Mouse (Mus musculus) liver, embryonic 11.5 days (tissue): ENCODE data around the gene Dnaja1. TPM values are rescaled to one million over a fixed set of nuclear protein-coding genes. Genes with fewer than 3 reads are reported as not detected.

Experiments
- ATAC-seq: fragments of 200-750 bp; cut with Nextera tagmentation; replicated peaks from 2 replicates; pipeline ENCODE4 v1.8.0; 2017; ENCODE audit warnings: moderate number of reproducible peaks, mild to moderate bottlenecking, moderate TSS enrichment, moderate library complexity; ENCODE audit not compliant: low FRiP score
- DNase-seq: peaks from one replicate; pipeline ENCODE4 v3.0.0-alpha.2; 2017; ENCODE audit warnings: low spot score
- H3K27ac ChIP-seq: fragments of 300-500 bp; sonication (generic); 2 replicates; pipeline ENCODE4 v1.5.1; 2014; ENCODE audit warnings: mild to moderate bottlenecking, low read depth, low read length, control low read depth
- H3K27me3 ChIP-seq: fragments of 300-500 bp; sonication (generic); replicated peaks from 2 replicates; pipeline ENCODE4 v1.6.1; 2014; ENCODE audit warnings: low read length, mixed read lengths; ENCODE audit not compliant: control insufficient read depth, insufficient read depth
- H3K36me3 ChIP-seq: fragments of 300-500 bp; sonication (generic); 2 replicates; pipeline ENCODE4 v1.6.1; 2014; ENCODE audit warnings: mild to moderate bottlenecking, low read length, moderate library complexity, mixed read lengths; ENCODE audit not compliant: control insufficient read depth, insufficient read depth
- H3K4me1 ChIP-seq: fragments of 300-500 bp; sonication (generic); replicated peaks from 2 replicates; pipeline ENCODE4 v1.6.1; 2014; ENCODE audit warnings: low read length, mixed read lengths; ENCODE audit not compliant: control insufficient read depth, insufficient read depth
- H3K4me2 ChIP-seq: fragments of 300-500 bp; sonication (generic); 2 replicates; pipeline ENCODE4 v1.6.1; 2014; ENCODE audit warnings: mild to moderate bottlenecking, control low read depth, moderate library complexity
- H3K4me3 ChIP-seq: fragments of 300-500 bp; sonication (generic); 2 replicates; pipeline ENCODE4 v1.5.1; 2014; ENCODE audit warnings: low read depth, low read length, control low read depth
- H3K9ac ChIP-seq: fragments of 300-500 bp; sonication (generic); 2 replicates; pipeline ENCODE4 v1.6.1; 2014; ENCODE audit warnings: low read depth, low read length, control low read depth
- H3K9me3 ChIP-seq: fragments of 300-500 bp; sonication (generic); 2 replicates; pipeline ENCODE4 v1.6.1; 2016; ENCODE audit warnings: low read length, inconsistent platforms, mixed read lengths; ENCODE audit not compliant: control insufficient read depth
- WGBS: fragments of 180-500 bp; shearing (Covaris S2); extraction: QIAGEN DNeasy Blood & Tissue Kit; methylation state at CpG from one replicate; pipeline ENCODE4 v1.1.7; 2014; 5-methylcytosine and 5-hydroxymethylcytosine counted together
- polyA plus RNA-seq: library from polyadenylated mRNA; unstranded; fragments of >200 nt; fragmentation: Nextera tagmentation; extraction: Ambion mirVana; gene quantifications from 2 replicates; pipeline ENCODE4 v1.2.1, GENCODE M21; 2014

Dnaja1 gene
- polyA plus RNA-seq, 1 experiment from 2014 or later: 389 TPM

DNA sequence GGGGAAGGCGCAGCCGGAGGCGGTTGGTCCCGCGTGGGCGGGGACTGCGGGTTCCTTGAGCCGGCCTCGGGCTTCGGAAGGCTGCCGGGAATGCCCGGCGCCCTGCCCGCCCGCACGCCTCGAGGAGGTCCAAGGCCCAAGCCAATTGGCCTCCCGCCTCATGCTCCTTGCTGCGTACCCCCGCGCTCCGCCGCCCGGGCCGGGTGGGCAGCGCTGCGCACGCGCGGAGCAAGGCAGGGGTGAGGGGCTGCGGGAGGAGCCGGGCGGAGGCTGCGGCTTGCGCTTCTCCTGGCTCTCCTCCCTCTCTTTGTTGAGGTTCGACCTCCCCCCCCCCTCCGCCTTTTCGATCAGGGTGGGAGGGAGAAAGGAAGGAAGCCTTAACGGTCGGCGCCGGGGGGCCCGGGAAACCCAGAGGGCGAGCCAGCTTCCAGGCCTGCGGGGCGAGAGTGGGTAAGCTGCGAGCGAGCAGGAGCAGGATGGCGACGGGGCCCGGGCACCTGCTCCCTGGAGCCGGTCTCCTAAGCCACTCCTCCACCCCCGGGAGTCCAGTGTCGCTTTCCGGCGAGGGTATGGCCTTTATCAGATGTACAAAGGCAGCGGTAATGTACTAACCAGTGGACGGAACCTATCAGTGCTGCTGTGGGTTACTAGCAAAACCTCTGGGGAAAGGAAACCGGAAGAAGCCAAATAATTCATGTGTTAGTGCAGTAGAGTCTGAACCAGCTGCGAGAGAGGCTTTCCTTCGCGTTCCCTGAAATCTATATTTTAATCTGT lies 924 bp downstream of the Dnaja1 start:
- peak overlapping the region; percentile 85 for H3K4me3 ChIP-seq
- peak overlapping the region; percentile 96 for H3K9ac ChIP-seq
- DNase-seq: peak; percentile 85
- no peaks in the 10 kb centered on the region for H3K27me3 ChIP-seq
- peaks cover 37% of the 10 kb centered on the region for H3K4me1 ChIP-seq
- H3K4me2 ChIP-seq: peak overlapping the region; percentile 93
- H3K36me3 ChIP-seq: peaks cover 22% of the 10 kb centered on the region; the same call in 1 of the 2 replicates
- H3K9me3 ChIP-seq: no peaks in the 10 kb centered on the region
- ATAC-seq: peak; percentile 75
- WGBS: under 1% methylated on average over 56 of the region's 62 CpGs
- peak overlapping the region; percentile 98 for H3K27ac ChIP-seq

DNA sequence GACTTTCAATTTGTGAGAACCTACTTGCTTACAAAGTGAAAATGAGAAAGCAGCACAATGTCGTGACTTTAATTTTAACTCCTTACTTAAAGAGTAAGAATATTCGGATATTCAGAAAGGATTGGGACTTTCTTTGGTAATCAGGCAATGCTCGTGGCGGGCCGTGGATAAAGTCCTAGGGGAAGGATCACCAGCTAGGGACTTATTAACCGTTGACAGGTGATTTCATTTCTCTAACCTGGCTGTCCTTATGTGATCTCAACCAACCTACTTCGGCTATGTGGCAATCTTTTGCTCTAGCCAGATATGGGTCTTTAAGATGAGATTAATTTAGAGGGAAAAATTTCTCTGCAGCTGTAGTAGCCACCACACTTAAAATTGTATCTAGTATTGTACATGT lies 3.2 kb downstream of the Dnaja1 start:
- Histone ChIP-seq H3K4me2 (peak overlapping the region; percentile 93), H3K27me3 (no peaks in the 10 kb centered on the region), H3K9ac (no peak overlapping the region), H3K9me3 (no peaks in the 10 kb centered on the region), H3K36me3 (peaks cover 35% of the 10 kb centered on the region), H3K27ac (no peak overlapping the region), H3K4me3 (peak overlapping the region; percentile 85), H3K4me1 (peaks cover 37% of the 10 kb centered on the region)
- DNase-seq (no peak), ATAC-seq (no peak)
- whole genome bisulfite sequencing: 88% methylated on average over 7 of the region's 7 CpGs

DNA sequence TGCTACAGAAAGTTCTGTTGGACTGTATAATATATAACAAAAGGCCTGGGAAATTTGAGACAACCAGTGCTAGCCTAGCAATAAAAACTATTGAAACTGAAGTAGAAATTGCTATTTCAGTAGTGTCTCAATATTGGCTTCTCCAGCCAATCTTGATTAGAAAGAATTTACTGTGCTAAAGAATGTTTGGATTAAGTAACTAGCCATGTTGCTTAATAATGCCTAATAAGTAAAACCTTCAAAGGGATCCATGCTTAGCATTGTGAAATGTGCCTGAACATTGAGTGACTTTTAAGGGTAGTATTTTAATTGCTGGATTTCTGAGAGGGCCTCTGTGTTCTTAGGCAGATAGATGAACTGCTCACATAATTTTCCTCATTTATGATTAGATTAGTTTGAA lies 3.6 kb downstream of the Dnaja1 start:
- Histone ChIP-seq H3K9ac (no peak overlapping the region), H3K27me3 (no peaks in the 10 kb centered on the region), H3K27ac (no peak overlapping the region), H3K36me3 (peaks cover 38% of the 10 kb centered on the region), H3K9me3 (no peaks in the 10 kb centered on the region), H3K4me3 (no peak overlapping the region), H3K4me2 (peak overlapping the region; percentile 93; the same call in 1 of the 2 replicates), H3K4me1 (peaks cover 37% of the 10 kb centered on the region)
- DNase-seq: no peak
- ATAC-seq: no peak

DNA sequence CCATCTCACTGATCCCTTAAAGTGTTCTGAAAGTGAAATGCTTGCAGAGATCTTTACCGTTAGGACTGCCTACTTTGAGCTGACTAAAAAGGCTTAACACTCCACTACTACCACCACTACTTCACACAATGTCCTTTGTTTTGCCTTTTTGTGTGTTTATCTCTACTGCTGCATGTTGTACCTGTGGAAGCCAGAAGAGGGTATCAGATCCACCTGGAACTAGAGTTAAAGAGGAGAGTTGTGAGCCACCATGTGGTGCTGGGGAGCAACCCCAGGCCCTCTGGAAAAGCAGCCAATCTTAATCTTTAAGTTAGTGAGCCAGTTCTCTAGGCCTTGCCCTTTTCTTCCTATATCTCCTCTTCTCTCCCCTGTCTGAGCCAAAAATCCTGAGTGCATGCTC lies 5.3 kb downstream of the Dnaja1 start:
- Histone ChIP-seq H3K27ac (no peak overlapping the region), H3K9ac (no peak overlapping the region), H3K4me2 (no peak overlapping the region), H3K4me3 (no peak overlapping the region), H3K4me1 (peaks cover 28% of the 10 kb centered on the region), H3K9me3 (no peaks in the 10 kb centered on the region), H3K27me3 (no peaks in the 10 kb centered on the region), H3K36me3 (peaks cover 50% of the 10 kb centered on the region)
- WGBS: 95% methylated on average over 1 of the region's 1 CpGs
- DNase-seq (no peak), ATAC-seq (no peak)

DNA sequence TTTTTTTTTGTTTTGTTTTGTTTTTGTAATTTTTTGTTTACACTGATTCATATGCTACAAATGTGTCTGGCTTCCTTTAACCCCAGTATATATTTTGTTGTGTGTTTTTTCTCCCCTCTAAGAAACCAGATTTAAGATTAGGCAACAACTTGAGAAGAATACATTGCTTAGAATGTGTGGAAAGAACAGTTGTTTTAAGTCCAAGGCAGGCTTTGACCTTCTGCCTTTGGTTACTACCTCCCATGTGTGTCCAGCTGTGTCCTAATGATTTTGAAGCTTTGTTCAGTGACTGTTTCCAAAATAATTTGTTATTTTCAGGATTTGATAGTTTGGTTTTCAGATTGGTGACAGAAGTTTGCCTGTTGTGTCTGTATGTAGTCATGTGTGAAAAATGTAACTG lies 9.3 kb downstream of the Dnaja1 start:
- Histone ChIP-seq H3K27me3 (no peaks in the 10 kb centered on the region), H3K9ac (no peak overlapping the region), H3K9me3 (no peaks in the 10 kb centered on the region), H3K27ac (no peak overlapping the region), H3K4me3 (no peak overlapping the region), H3K4me1 (peaks cover 7% of the 10 kb centered on the region; the same call in 1 of the 2 replicates), H3K36me3 (peaks cover 51% of the 10 kb centered on the region), H3K4me2 (no peak overlapping the region)
- DNase-seq (no peak), ATAC-seq (no peak)

DNA sequence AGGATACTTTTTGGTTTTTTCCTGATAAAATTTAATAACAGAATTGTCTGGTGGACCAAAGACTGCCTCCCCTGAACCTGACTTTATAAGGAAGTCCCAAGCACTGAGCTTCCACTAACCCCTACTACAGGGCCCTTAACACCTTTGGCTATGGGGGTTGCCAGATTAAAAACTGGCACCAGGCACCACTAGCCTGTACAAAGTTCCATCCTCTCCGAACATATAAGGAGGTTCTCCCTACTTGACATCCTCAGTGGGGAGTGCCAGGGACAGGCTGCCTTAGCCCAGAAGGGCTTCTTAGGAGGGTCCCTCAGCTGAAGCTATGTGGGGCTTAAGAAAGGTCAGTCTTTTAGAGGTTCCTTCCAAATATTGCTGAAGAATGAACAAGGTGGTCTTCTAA lies 13.4 kb downstream of the Dnaja1 start:
- H3K4me3 ChIP-seq: no peak overlapping the region
- H3K9ac ChIP-seq: no peak overlapping the region
- H3K27ac ChIP-seq: no peak overlapping the region
- no peaks in the 10 kb centered on the region for H3K9me3 ChIP-seq
- DNase-seq (no peak), ATAC-seq (0 out of 2 replicates have a peak, but pooled peaks have one; percentile 9)
- H3K4me1 ChIP-seq: no peaks in the 10 kb centered on the region
- 88% methylated on average over 1 of the region's 1 CpGs for WGBS
- H3K27me3 ChIP-seq: no peaks in the 10 kb centered on the region
- H3K4me2 ChIP-seq: no peak overlapping the region
- peaks cover 35% of the 10 kb centered on the region for H3K36me3 ChIP-seq

DNA sequence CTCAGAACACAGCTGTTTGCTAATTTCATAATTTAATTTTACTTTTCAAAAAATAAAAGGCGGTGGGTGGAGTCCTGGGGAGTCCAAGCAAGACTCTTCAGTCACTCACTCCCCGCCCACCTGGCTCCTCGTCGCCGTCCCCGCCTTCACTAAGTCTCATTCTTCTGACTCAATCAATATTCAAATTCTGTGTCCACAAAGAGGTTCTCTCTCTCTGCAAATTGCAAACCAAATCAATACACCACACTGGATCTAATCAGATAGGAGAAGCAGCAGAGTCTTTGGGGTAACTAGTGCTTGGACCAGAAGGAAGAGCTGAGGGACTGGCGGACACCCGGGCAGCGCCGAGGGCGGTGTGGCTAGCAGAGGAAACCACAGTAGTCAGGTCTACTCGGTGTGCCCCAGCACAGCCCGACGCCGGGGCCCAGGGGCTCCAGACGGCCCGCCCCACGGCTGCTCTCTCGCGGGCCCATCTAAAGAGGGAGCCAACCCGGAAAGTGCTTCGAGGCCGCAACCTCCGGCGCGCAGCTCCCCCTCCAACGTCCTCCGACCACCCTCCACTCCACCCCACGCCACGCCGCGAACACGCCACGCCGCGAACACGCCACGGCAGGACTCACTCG lies 35.3 kb downstream of the Dnaja1 start:
- under 1% methylated on average over 39 of the region's 39 CpGs for WGBS
- DNase-seq: no peak
- H3K27ac ChIP-seq: peak overlapping the region; percentile 75
- peak overlapping the region; percentile 83 for H3K9ac ChIP-seq
- peak overlapping the region; percentile 82 for H3K4me2 ChIP-seq
- ATAC-seq: peak; percentile 74
- peaks cover 2% of the 10 kb centered on the region; the same call in 1 of the 2 replicates for H3K4me1 ChIP-seq
- H3K36me3 ChIP-seq: peaks cover 23% of the 10 kb centered on the region
- H3K9me3 ChIP-seq: no peaks in the 10 kb centered on the region
- peak overlapping the region; percentile 97 for H3K4me3 ChIP-seq
- no peaks in the 10 kb centered on the region for H3K27me3 ChIP-seq

DNA sequence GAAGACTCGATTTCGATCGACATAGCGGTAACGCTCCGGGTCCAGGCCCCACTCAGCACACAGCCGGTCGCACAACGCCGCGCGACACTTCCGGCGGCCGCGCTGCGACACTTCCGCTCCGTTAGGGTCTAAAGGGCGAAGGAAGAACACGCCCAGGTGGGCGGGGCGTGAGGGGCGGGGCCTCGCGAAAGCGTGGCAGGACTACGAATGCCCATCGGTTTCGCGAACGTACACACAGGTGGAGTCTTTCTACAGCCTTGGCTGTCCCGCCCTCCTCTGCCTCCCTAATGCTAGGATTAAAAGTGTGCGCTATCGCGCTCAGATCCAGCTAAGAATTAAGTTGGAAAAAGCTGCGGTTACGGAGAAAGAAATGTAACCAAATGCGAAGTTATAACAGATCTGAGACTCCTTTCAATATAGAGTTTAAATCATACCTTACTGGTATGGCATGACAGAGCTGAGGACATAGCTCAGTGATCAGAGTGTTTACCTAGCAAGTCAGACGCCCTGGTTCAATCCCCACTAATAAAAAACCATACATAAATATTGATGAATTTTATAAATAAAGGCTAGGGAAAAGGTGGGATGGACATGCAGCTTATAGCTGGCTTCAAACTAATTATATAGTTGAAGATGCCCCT lies 36.0 kb downstream of the Dnaja1 start, which contains the start of gene Smu1:
Smu1 (minus strand) TSS at position 144 of the 641 bp plus-strand sequence.
- Histone ChIP-seq H3K4me1 (peaks cover 2% of the 10 kb centered on the region; the same call in 1 of the 2 replicates), H3K4me3 (peak within 1 kb of the TSS; percentile 97), H3K4me2 (peak within 1 kb of the TSS; percentile 82), H3K36me3 (peaks cover 19% of the 10 kb centered on the region), H3K9me3 (no peaks in the 10 kb centered on the region), H3K27ac (peak within 1 kb of the TSS; percentile 75), H3K9ac (peak within 1 kb of the TSS; percentile 83), H3K27me3 (no peaks in the 10 kb centered on the region)
- peak; percentile 98 for DNase-seq
- peak; percentile 96 for ATAC-seq
- under 1% methylated on average over 40 of the region's 40 CpGs for WGBS
